ENCODE assay signal across 8 mouse cellular contexts in the genomic region with DNA sequence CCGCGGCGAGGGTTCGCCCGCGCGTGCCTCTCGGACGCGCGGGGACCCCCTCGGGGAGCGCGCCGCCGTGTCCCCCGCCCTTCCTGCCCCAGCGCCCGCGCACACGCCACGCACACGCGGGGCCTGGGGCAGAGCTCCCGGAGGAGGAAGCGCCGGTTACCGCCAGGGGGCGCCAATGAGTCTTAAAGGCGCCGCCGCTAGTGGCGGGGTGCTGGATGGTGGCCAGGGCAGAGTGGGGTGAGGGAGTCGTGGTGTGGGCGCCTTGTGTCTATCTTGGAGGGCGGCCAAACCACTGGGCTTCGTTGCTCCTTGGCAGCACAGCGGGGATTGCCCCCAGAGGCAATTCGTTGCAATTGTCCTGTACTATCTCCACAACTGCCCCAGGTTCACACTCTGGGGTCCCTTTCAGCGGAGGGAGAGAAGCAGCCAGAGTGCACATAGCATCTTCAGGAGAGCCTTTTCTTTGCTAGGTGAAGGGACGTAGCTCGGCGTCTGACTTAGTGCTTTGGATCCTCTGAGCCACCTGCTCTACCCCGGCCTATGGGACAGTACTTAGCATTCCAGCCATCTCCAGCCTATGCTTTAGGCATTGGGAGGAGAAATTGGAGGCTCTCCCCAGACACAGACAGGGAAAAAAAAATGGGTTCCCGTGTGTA. TPM values are rescaled to one million over a fixed set of nuclear protein-coding genes. Genes with fewer than 3 reads are reported as not detected.
DNase-seq lines count a peak whose midpoint lies in the region; ATAC-seq and TF ChIP-seq lines count a peak whose summit lies in the region.

No protein-coding gene starts in this region.

- H3K4me1 ChIP-seq in forebrain, embryonic 16.5 days (replicated peaks; ENCODE audit: control insufficient read depth, insufficient read depth, low read length): peaks cover 41% of the 10 kb centered on the region
- peaks cover 7% of the 10 kb centered on the region for H3K4me1 ChIP-seq in lung, embryonic 14.5 days (ENCODE audit: insufficient read depth)

- H3K9ac ChIP-seq in forebrain, embryonic 16.5 days (replicated peaks; ENCODE audit: low read depth, low read length): peak overlapping the region; percentile 84
- H3K9ac ChIP-seq in lung, embryonic 14.5 days: peak overlapping the region; percentile 75

- H3K27me3 ChIP-seq in forebrain, embryonic 16.5 days (replicated peaks; ENCODE audit: control insufficient read depth, insufficient read depth, low read length): no peaks in the 10 kb centered on the region
- no peaks in the 10 kb centered on the region for H3K27me3 ChIP-seq in lung, embryonic 14.5 days (ENCODE audit: insufficient read depth, low read length)

- peak overlapping the region; percentile 82 for H3K4me3 ChIP-seq in forebrain, embryonic 16.5 days (replicated peaks; ENCODE audit: low read length)
- peak overlapping the region; percentile 74 for H3K4me3 ChIP-seq in lung, embryonic 14.5 days (ENCODE audit: low read depth, low read length)

- no peaks in the 10 kb centered on the region for H3K9me3 ChIP-seq in forebrain, embryonic 16.5 days (ENCODE audit: control insufficient read depth, low read length)
- H3K9me3 ChIP-seq in lung, embryonic 14.5 days (ENCODE audit: low read depth, low read length): no peaks in the 10 kb centered on the region

- H3K4me2 ChIP-seq in forebrain, embryonic 16.5 days (ENCODE audit: low read length): peak overlapping the region; percentile 55
- peak overlapping the region; percentile 95 for H3K4me2 ChIP-seq in lung, embryonic 14.5 days

- no peaks in the 10 kb centered on the region for H3K36me3 ChIP-seq in forebrain, embryonic 16.5 days (ENCODE audit: control insufficient read depth, insufficient read depth)
- H3K36me3 ChIP-seq in lung, embryonic 14.5 days (ENCODE audit: insufficient read depth): no peaks in the 10 kb centered on the region

- 2% methylated on average over 26 of the region's 45 CpGs for WGBS in forebrain, embryonic 16.5 days
- WGBS in lung, embryonic 14.5 days: 3% methylated on average over 45 of the region's 45 CpGs

- peak overlapping the region; percentile 89 for H3K27ac ChIP-seq in forebrain, embryonic 16.5 days (ENCODE audit: low read length)
- peak overlapping the region; percentile 82 for H3K27ac ChIP-seq in lung, embryonic 14.5 days (ENCODE audit: low read depth)

- peak; percentile 86 for TF ChIP-seq CTCF in lung, embryonic 14.5 days (IDR thresholded peaks at IDR 0.05; ENCODE audit: low read depth)

- ATAC-seq in forebrain, embryonic 16.5 days: peak; percentile 76
- ATAC-seq in lung, embryonic 14.5 days (ENCODE audit: insufficient read depth): peak; percentile 76
- peak; percentile 74 for ATAC-seq in neutrophil, adult 5-6 weeks (ENCODE audit: extremely low read depth, insufficient number of reproducible peaks, low FRiP score, poor library complexity, severe bottlenecking)

- DNase-seq in ES-CJ7 (ENCODE audit: low read depth, low spot score): peak; percentile 75
- peak; percentile 93 for DNase-seq in cerebellum, adult 11-12 months
- peak; percentile 89 to 90 for DNase-seq in heart, postnatal 36 days
- peak; percentile 82 to 90 for DNase-seq in layer of hippocampus, adult 8-10 months (ENCODE audit: low spot score in 2 of 2)
- peak; percentile 91 for DNase-seq in lung, embryonic 14.5 days
- peak; percentile 86 for DNase-seq in testis, postnatal 14 days (ENCODE audit: low spot score)

- intact Hi-C loops in heart, postnatal 36 days (cut with DNase I): loop anchor here (5.0 kb wide), 1 partner anchor 183 kb away; no protein-coding TSS in a partner anchor

RNA-seq across cellular contexts. Expression of a gene that starts 0.6 kb away (rescaled TPM):
- polyA plus RNA-seq in forebrain, embryonic 16.5 days (2015; fragmentation: Nextera tagmentation; extraction: Ambion mirVana): 66.5 and 68.7 TPM in 2 replicates
- 1 to 10 TPM; 6.8 to 8.8 TPM for total RNA-seq in heart, postnatal 36 days (2021)
- total RNA-seq in layer of hippocampus, adult 8-10 months (2022): 10 to 100 TPM; 57.5 to 71.0 (median 61.8) TPM
- polyA plus RNA-seq in lung, embryonic 14.5 days (2014; fragmentation: Nextera tagmentation; extraction: Ambion mirVana): 7.2 and 8.4 TPM in 2 replicates
- 14.0 and 18.7 TPM in 2 replicates for total RNA-seq in neutrophil, adult 5-6 weeks (2017)

RNA-seq across cellular contexts. Expression of a gene that starts 38.1 kb away (rescaled TPM):
- polyA plus RNA-seq in forebrain, embryonic 16.5 days (2015; fragmentation: Nextera tagmentation; extraction: Ambion mirVana): 53.6 and 60.2 TPM in 2 replicates
- 1 to 10 TPM; 7.6 to 7.7 TPM for total RNA-seq in heart, postnatal 36 days (2021)
- total RNA-seq in layer of hippocampus, adult 8-10 months (2022): 10 to 100 TPM; 25.7 to 29.4 (median 26.8) TPM
- 20.8 and 24.3 TPM in 2 replicates for polyA plus RNA-seq in lung, embryonic 14.5 days (2014; fragmentation: Nextera tagmentation; extraction: Ambion mirVana)
- total RNA-seq in neutrophil, adult 5-6 weeks (2017): 6.1 and 8.3 TPM in 2 replicates

RNA-seq across cellular contexts. Expression of a gene that starts 38.2 kb away (rescaled TPM):
- 11.0 and 11.9 TPM in 2 replicates for polyA plus RNA-seq in forebrain, embryonic 16.5 days (2015; fragmentation: Nextera tagmentation; extraction: Ambion mirVana)
- total RNA-seq in heart, postnatal 36 days (2021): 1 to 10 TPM; 3.7 to 3.9 TPM
- 1 to 10 TPM; 4.9 to 6.4 (median 5.6) TPM for total RNA-seq in layer of hippocampus, adult 8-10 months (2022)
- 11.2 and 11.4 TPM in 2 replicates for polyA plus RNA-seq in lung, embryonic 14.5 days (2014; fragmentation: Nextera tagmentation; extraction: Ambion mirVana)
- total RNA-seq in neutrophil, adult 5-6 weeks (2017): 11.2 and 13.4 TPM in 2 replicates

RNA-seq across cellular contexts. Expression of a gene that starts 52.2 kb away (rescaled TPM):
- not detected in 2 replicates for polyA plus RNA-seq in forebrain, embryonic 16.5 days (2015; fragmentation: Nextera tagmentation; extraction: Ambion mirVana)
- not detected for total RNA-seq in heart, postnatal 36 days (2021)
- not detected for total RNA-seq in layer of hippocampus, adult 8-10 months (2022)
- not detected in 2 replicates for polyA plus RNA-seq in lung, embryonic 14.5 days (2014; fragmentation: Nextera tagmentation; extraction: Ambion mirVana)
- total RNA-seq in neutrophil, adult 5-6 weeks (2017): not detected in 2 replicates

RNA-seq across cellular contexts. Expression of a gene that starts 52.3 kb away (rescaled TPM):
- 43.6 and 50.0 TPM in 2 replicates for polyA plus RNA-seq in forebrain, embryonic 16.5 days (2015; fragmentation: Nextera tagmentation; extraction: Ambion mirVana)
- total RNA-seq in heart, postnatal 36 days (2021): 1 to 10 TPM; 9.3 to 9.4 TPM
- 10 to 100 TPM; 10.9 to 13.3 (median 12.1) TPM for total RNA-seq in layer of hippocampus, adult 8-10 months (2022)
- 29.2 and 32.3 TPM in 2 replicates for polyA plus RNA-seq in lung, embryonic 14.5 days (2014; fragmentation: Nextera tagmentation; extraction: Ambion mirVana)
- 21.5 and 23.5 TPM in 2 replicates for total RNA-seq in neutrophil, adult 5-6 weeks (2017)

Comparison
In these comparisons a context has a peak if more than half of its experiments do, and no peak if none do; other contexts are left out.
1. Peak in every context shown above with its lines: DNase-seq, ATAC-seq, H3K4me3 ChIP-seq and H3K27ac ChIP-seq.